Mouse (Mus musculus) heart, embryonic 13.5 days (tissue): ENCODE results near the gene Zfc3h1. TPM values are rescaled to one million over a fixed set of nuclear protein-coding genes. Genes with fewer than 3 reads are reported as not detected.

Experiments used
- ATAC-seq: fragments of 200-750 bp; cut with Nextera tagmentation; 2 replicates; pipeline ENCODE4 v1.8.0; 2017; ENCODE audit warnings: moderate TSS enrichment; ENCODE audit not compliant: insufficient number of reproducible peaks, low FRiP score, low TSS enrichment; ENCODE audit errors: extremely low read depth
- H3K27ac ChIP-seq: fragments of 300-500 bp; sonication (generic); replicated peaks from 2 replicates; pipeline ENCODE4 v1.5.1; 2015; ENCODE audit warnings: moderate library complexity, mild to moderate bottlenecking, inconsistent platforms
- H3K27me3 ChIP-seq: fragments of 300-500 bp; sonication (generic); replicated peaks from 2 replicates; pipeline ENCODE4 v1.6.1; 2015; ENCODE audit warnings: mild to moderate bottlenecking, inconsistent platforms
- H3K36me3 ChIP-seq: fragments of 300-500 bp; sonication (generic); 2 replicates; pipeline ENCODE4 v1.6.1; 2015; ENCODE audit warnings: mild to moderate bottlenecking, inconsistent platforms
- H3K4me1 ChIP-seq: fragments of 300-500 bp; sonication (generic); 2 replicates; pipeline ENCODE4 v1.6.1; 2015; ENCODE audit warnings: inconsistent platforms
- H3K4me2 ChIP-seq: fragments of 300-500 bp; sonication (generic); 2 replicates; pipeline ENCODE4 v1.6.1; 2015; ENCODE audit warnings: inconsistent platforms, mild to moderate bottlenecking, moderate library complexity
- H3K4me3 ChIP-seq: fragments of 300-500 bp; sonication (generic); 2 replicates; pipeline ENCODE4 v1.5.1; 2015; ENCODE audit warnings: moderate library complexity, mild to moderate bottlenecking, inconsistent platforms
- H3K9ac ChIP-seq: fragments of 300-500 bp; sonication (generic); 2 replicates; pipeline ENCODE4 v1.6.1; 2015; ENCODE audit warnings: inconsistent platforms, mild to moderate bottlenecking, moderate library complexity
- H3K9me3 ChIP-seq: fragments of 300-500 bp; sonication (generic); 2 replicates; pipeline ENCODE4 v1.6.1; 2016; ENCODE audit warnings: inconsistent platforms
- WGBS: fragments of 180-500 bp; shearing (Covaris S2); methylation state at CpG from one replicate; pipeline ENCODE4 v1.1.7; 2015; ENCODE audit warnings: mixed read lengths; 5-methylcytosine and 5-hydroxymethylcytosine counted together
- polyA plus RNA-seq: library from polyadenylated mRNA; unstranded; fragments of >200 nt; fragmentation: Nextera tagmentation; extraction: Ambion mirVana; gene quantifications from 2 replicates; pipeline ENCODE4 v1.2.1, GENCODE M21; 2015

The Zfc3h1 gene
- polyA plus RNA-seq, result 10.8 and 12.3 TPM in 2 replicates

DNA sequence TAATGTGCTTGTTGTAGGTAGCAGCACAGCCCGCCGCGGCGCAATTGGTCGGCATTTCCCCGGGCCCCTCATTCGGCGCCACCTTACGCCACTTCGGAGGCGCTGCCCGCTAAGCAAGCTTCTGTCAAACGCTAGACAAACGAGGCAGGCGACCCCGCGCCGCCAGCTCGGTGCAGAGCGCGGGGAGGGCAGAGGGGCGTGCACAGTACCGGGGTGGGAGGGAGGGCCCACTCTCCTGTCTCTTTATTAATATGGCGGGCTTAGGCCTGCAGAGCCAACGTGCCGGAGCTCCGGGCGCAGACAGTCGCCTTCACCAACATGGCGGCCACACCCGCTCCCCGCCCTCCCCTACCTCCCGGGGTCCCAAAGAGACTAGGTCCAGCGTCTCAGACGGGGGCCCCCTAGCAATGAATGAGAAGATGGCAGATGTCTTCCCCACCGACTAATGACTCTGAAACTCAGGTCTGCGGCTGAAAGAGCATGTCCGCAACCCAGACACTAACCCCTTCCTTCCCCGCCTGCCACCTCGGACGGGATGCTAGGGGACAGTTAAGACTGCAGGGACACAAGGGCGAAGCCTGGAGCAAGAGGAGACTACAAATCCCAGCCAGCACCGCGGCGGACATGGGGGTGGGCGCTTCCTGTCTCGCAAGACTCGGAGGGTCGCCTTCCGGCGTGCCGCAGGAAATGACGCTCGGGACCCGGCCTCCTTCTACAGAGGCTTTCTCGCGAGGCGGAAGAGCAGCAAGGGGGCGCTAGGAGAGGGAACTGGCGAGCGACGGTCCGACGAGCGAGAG, at the start of gene Zfc3h1, which contains the start of gene Thap2:
Gene Zfc3h1, plus strand, starts transcription at position 739 of the 797 bp plus-strand sequence.
Gene Thap2, minus strand, starts transcription at position 223 of the 797 bp plus-strand sequence.
- H3K36me3 ChIP-seq, result peaks cover 18% of the 10 kb centered on the region
- H3K4me2 ChIP-seq, result peak within 1 kb of the TSS; percentile 87
- H3K27ac ChIP-seq, result peak within 1 kb of the TSS; percentile 97
- peak within 1 kb of the TSS; percentile 97 for H3K9ac ChIP-seq
- H3K4me1 ChIP-seq, result peaks cover 52% of the 10 kb centered on the region
- under 1% methylated on average over 64 of the region's 65 CpGs for WGBS
- no peaks in the 10 kb centered on the region for H3K27me3 ChIP-seq
- peak within 1 kb of the TSS; percentile 96 for H3K4me3 ChIP-seq
- peak; percentile 97 for ATAC-seq
- no peaks in the 10 kb centered on the region for H3K9me3 ChIP-seq

GRCm38 (mm10) chr10:115336901-115337300, 47.9 kb upstream of the Zfc3h1 start:
- ATAC-seq, result no peak
- Histone ChIP-seq H3K27ac (no peak overlapping the region), H3K27me3 (no peaks in the 10 kb centered on the region), H3K36me3 (peaks cover 28% of the 10 kb centered on the region), H3K4me1 (peaks cover 13% of the 10 kb centered on the region), H3K9ac (no peak overlapping the region), H3K9me3 (no peaks in the 10 kb centered on the region), H3K4me2 (no peak overlapping the region), H3K4me3 (no peak overlapping the region)
- 69% methylated on average over 4 of the region's 4 CpGs for WGBS

GRCm38 (mm10) chr10:115339820-115340328, 44.9 kb upstream of the Zfc3h1 start:
- H3K27me3 ChIP-seq, result no peaks in the 10 kb centered on the region
- H3K36me3 ChIP-seq, result peaks cover 45% of the 10 kb centered on the region
- H3K9me3 ChIP-seq, result no peaks in the 10 kb centered on the region
- H3K4me2 ChIP-seq, result no peak overlapping the region
- WGBS, result 85% methylated on average over 7 of the region's 7 CpGs
- ATAC-seq, result no peak
- H3K9ac ChIP-seq, result no peak overlapping the region
- H3K27ac ChIP-seq, result no peak overlapping the region
- H3K4me3 ChIP-seq, result no peak overlapping the region
- H3K4me1 ChIP-seq, result no peaks in the 10 kb centered on the region

GRCm38 (mm10) chr10:115342771-115343425, 41.9 kb upstream of the Zfc3h1 start:
- H3K4me3 ChIP-seq, result no peak overlapping the region
- no peaks in the 10 kb centered on the region for H3K4me1 ChIP-seq
- no peak overlapping the region for H3K27ac ChIP-seq
- H3K9ac ChIP-seq, result no peak overlapping the region
- no peaks in the 10 kb centered on the region for H3K9me3 ChIP-seq
- H3K36me3 ChIP-seq, result peaks cover 64% of the 10 kb centered on the region
- WGBS, result 84% methylated on average over 4 of the region's 4 CpGs
- no peak overlapping the region for H3K4me2 ChIP-seq
- H3K27me3 ChIP-seq, result no peaks in the 10 kb centered on the region
- ATAC-seq, result no peak

DNA sequence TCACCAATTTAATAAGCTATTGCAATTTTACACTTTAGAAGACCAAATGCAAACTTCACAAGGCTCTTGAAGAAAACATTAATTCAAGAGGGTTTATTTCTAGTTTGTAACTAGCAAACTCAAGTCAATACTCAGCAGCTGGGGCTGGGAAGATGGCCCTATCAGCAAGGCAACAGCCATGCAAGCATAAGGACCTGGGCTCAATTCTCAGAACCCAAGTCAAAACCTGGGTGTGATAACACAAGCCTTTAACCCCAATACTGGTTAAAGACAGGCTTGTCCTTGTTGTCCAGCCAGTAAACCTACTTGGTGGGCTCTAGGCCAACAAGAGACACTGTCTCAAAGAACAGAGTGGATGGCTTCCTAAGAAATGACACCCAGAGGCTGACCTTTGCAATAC, 38.3 kb upstream of the Zfc3h1 start:
- ATAC-seq, result no peak
- Histone ChIP-seq H3K9ac (no peak overlapping the region), H3K4me1 (no peaks in the 10 kb centered on the region), H3K27me3 (no peaks in the 10 kb centered on the region), H3K4me2 (no peak overlapping the region), H3K4me3 (no peak overlapping the region), H3K27ac (no peak overlapping the region), H3K36me3 (peaks cover 40% of the 10 kb centered on the region), H3K9me3 (no peaks in the 10 kb centered on the region)

GRCm38 (mm10) chr10:115348131-115348530, 36.6 kb upstream of the Zfc3h1 start:
- Histone ChIP-seq H3K4me3 (no peak overlapping the region), H3K9ac (no peak overlapping the region), H3K4me1 (no peaks in the 10 kb centered on the region), H3K4me2 (no peak overlapping the region), H3K27me3 (no peaks in the 10 kb centered on the region), H3K27ac (no peak overlapping the region), H3K36me3 (peaks cover 26% of the 10 kb centered on the region), H3K9me3 (no peaks in the 10 kb centered on the region)
- WGBS, result 63% methylated on average over 6 of the region's 6 CpGs
- ATAC-seq, result no peak

GRCm38 (mm10) chr10:115349029-115349428, 35.7 kb upstream of the Zfc3h1 start:
- 75% methylated on average over 10 of the region's 10 CpGs for WGBS
- no peaks in the 10 kb centered on the region for H3K27me3 ChIP-seq
- ATAC-seq, result no peak

DNA sequence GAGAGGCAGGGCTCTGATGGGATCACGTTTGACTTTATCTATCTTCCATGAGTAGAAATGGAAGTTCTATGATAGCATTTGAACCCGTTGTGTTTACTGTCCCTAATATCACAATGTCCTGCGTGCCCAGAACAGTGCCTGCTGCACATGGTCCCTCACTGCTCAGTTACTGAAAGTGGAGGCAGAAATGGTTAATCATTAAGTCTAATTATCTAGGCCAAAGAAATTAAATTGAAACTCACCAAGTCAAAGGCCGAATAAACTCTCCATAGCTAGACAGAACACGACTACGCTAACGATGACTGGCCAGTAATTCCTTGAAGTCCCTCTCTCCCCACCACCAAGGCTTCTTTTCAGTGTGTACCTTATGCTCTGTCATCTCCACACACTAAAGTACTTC, 35.2 kb upstream of the Zfc3h1 start:
- 86% methylated on average over 7 of the region's 7 CpGs for WGBS

More at GRCm38 (mm10) chr10:115349029-115349428, 35.7 kb upstream of the Zfc3h1 start:
- Histone ChIP-seq H3K4me3 (no peak overlapping the region), H3K4me1 (no peaks in the 10 kb centered on the region), H3K9me3 (no peaks in the 10 kb centered on the region), H3K27ac (no peak overlapping the region), H3K36me3 (peaks cover 19% of the 10 kb centered on the region), H3K9ac (no peak overlapping the region), H3K4me2 (no peak overlapping the region)

DNA sequence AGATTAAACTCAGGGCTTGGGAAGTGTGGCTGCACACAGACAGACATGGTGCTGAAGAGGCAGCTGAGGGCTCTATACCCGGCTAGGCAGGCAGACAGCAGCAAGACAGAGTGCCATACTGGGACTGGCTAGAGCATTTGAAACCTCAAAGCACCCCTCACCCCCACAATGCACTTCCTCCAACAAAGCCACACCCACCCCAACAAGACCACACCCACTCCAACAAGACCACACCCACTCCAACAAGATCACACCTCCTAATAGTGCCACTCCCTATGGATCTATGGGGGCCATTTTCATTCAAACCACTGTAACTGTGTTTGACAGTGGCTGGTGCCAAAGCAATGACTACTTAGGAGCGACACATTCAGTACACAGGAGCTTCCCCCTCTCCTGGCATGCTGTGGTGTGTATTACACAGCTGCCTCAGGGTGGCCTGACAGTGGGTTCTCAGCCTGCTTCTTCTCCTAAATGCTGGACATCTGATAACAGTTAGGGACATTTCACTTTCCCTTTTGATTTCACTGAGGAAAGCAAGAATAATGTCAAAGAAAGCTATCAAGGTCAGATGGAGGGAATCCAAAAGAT, 33.9 kb upstream of the Zfc3h1 start:
- Histone ChIP-seq H3K4me1 (no peaks in the 10 kb centered on the region), H3K4me3 (no peak overlapping the region), H3K9ac (no peak overlapping the region), H3K27ac (no peak overlapping the region), H3K27me3 (no peaks in the 10 kb centered on the region), H3K9me3 (no peaks in the 10 kb centered on the region), H3K36me3 (peaks cover 13% of the 10 kb centered on the region), H3K4me2 (no peak overlapping the region)
- ATAC-seq, result no peak
- 76% methylated on average over 2 of the region's 2 CpGs for WGBS

More for the DNA sequence above, 35.2 kb upstream of the Zfc3h1 start:
- Histone ChIP-seq H3K27ac (no peak overlapping the region), H3K36me3 (peaks cover 19% of the 10 kb centered on the region), H3K4me3 (no peak overlapping the region), H3K4me1 (no peaks in the 10 kb centered on the region), H3K4me2 (no peak overlapping the region), H3K27me3 (no peaks in the 10 kb centered on the region), H3K9me3 (no peaks in the 10 kb centered on the region), H3K9ac (no peak overlapping the region)
- no peak for ATAC-seq

DNA sequence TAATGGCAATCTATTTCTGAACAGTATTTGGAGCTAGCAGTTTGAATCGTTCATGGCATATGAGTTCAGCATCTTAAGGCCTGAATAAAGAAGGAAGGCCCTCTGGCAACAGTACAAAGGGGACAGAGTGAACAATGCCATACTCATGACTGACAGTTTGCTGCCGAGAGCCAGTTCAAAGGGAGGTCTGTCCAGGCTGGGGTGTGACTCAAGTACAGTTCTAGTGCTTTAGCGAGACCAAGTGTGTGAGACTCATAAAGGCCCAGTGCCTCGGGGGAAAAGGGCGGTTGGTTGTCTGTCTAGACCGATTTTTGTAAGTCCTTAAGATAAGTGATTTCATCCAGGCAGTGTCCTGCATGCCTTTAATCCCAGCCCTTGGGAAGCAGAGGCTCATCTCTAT, 30.2 kb upstream of the Zfc3h1 start:
- WGBS, result 64% methylated on average over 6 of the region's 6 CpGs
- Histone ChIP-seq H3K9me3 (no peaks in the 10 kb centered on the region), H3K27ac (no peak overlapping the region), H3K4me3 (no peak overlapping the region), H3K36me3 (peaks cover 17% of the 10 kb centered on the region), H3K4me1 (no peaks in the 10 kb centered on the region), H3K27me3 (no peaks in the 10 kb centered on the region), H3K9ac (no peak overlapping the region), H3K4me2 (no peak overlapping the region)
- no peak for ATAC-seq

DNA sequence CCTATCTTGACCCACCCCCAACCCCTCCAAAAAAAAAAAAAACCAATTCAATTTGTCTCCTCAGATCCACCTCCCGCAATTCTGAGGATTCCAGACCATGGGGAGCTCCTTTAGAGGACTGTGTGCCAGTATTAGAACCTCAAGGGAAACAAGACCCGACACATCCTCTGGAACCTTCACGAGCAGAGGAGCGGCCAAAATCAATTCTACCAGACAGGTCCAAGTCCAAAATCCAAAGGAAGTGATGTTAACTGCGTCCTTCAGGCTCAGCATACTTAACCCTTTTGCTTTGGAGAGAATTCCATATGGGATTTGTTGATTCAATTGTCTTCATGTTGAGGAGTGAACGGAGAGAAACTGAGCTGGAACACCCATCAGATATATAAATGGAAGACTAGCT, 29.7 kb upstream of the Zfc3h1 start:
- 85% methylated on average over 6 of the region's 6 CpGs for WGBS
- H3K9ac ChIP-seq, result no peak overlapping the region
- no peak overlapping the region for H3K4me2 ChIP-seq
- no peak overlapping the region for H3K4me3 ChIP-seq
- H3K27me3 ChIP-seq, result no peaks in the 10 kb centered on the region
- H3K36me3 ChIP-seq, result peaks cover 17% of the 10 kb centered on the region
- ATAC-seq, result no peak
- no peak overlapping the region for H3K27ac ChIP-seq
- no peaks in the 10 kb centered on the region for H3K4me1 ChIP-seq
- H3K9me3 ChIP-seq, result no peaks in the 10 kb centered on the region
